Mouse (Mus musculus): ENCODE results near the gene Fndc3c1. TPM values are rescaled to one million over a fixed set of nuclear protein-coding genes. Genes with fewer than 3 reads are reported as not detected.

Fndc3c1 gene
- not detected for polyA plus RNA-seq (2014; fragmentation: Illumina TruSeq; extraction: RNeasy Lipid Tissue Mini Kit (QIAGEN cat#74804); ENCODE audit: low read depth, low replicate concordance)

DNA sequence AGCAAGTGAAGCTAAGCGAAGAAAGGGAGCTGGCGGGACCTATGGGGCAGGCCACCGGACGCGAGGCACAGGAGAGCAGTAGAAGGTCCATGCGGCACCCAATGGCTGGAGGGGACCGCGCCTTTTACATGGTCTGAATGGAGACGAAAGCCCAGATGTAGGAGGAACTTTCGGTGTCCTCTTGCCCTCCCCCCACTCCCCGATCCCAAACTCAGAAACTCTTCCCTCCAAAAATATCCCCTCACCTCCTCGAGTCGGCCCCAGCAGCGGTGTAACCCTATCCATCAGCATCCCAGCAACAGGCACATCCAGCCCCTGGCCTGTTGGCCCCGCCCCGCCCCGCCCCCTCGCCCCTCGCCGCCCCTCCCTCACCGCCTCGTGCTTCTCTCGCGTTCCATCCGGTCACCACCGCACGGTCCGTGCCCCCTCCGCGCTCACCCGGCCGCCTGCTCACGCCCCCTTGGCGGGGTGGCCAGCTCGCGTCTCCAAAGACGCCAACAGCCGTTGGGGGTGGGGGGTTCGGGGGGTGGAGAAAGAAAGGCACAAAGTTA is at the start of gene Fndc3c1:
Gene Fndc3c1, minus strand, starts transcription at position 301 of the 551 bp plus-strand sequence.

Other genes with a start within 250 kb of the Fndc3c1 start
- not detected for gene Fnd3c2, start 230.0 kb downstream of the Fndc3c1 start, polyA plus RNA-seq (2014; fragmentation: Illumina TruSeq; extraction: RNeasy Lipid Tissue Mini Kit (QIAGEN cat#74804); ENCODE audit: low read depth, low replicate concordance)
- not detected for gene Gm5127, start 97.8 kb upstream of the Fndc3c1 start, polyA plus RNA-seq (2014; fragmentation: Illumina TruSeq; extraction: RNeasy Lipid Tissue Mini Kit (QIAGEN cat#74804); ENCODE audit: low read depth, low replicate concordance)
- gene Cysltr1, start 118.3 kb upstream of the Fndc3c1 start, polyA plus RNA-seq (2014; fragmentation: Illumina TruSeq; extraction: RNeasy Lipid Tissue Mini Kit (QIAGEN cat#74804); ENCODE audit: low read depth, low replicate concordance): 2.8 TPM